Mouse (Mus musculus) mesoderm, embryonic 11.5 days (tissue): ENCODE results near the gene Klhl33.
"Not testable (repeated sequence)": the region's sequence is repeated elsewhere in the genome, so short reads cannot be mapped to it uniquely, and the experiment has no call there.

Experiments
- DNase-seq: peaks from one replicate; pipeline ENCODE4 v3.0.0-alpha.2; 2012; ENCODE audit warnings: low read depth, low spot score

Gene Klhl33

GRCm38 (mm10) chr14:50903973-50904827, 6.9 kb upstream of the Klhl33 start:
- no peak for DNase-seq

- DNase-seq = not testable (repeated sequence)
Measured at GRCm38 (mm10) chr14:50897992-50898391, 685 bp upstream of the Klhl33 start.

GRCm38 (mm10) chr14:50896747-50897373, 447 bp downstream of the Klhl33 start:
- peak; percentile 15 for DNase-seq

- peak; percentile 41 for DNase-seq
Measured at GRCm38 (mm10) chr14:50895985-50896746, 1.1 kb downstream of the Klhl33 start.

GRCm38 (mm10) chr14:50895407-50895806, 1.9 kb downstream of the Klhl33 start:
- no peak for DNase-seq

GRCm38 (mm10) chr14:50892541-50893459, 4.5 kb downstream of the Klhl33 start:
- no peak for DNase-seq

GRCm38 (mm10) chr14:50892091-50892490, 5.2 kb downstream of the Klhl33 start:
- DNase-seq = no peak

- DNase-seq = no peak
Measured at GRCm38 (mm10) chr14:50891621-50892020, 5.7 kb downstream of the Klhl33 start.

- no peak for DNase-seq
Measured at GRCm38 (mm10) chr14:50876236-50876950, 20.9 kb downstream of the Klhl33 start.

- DNase-seq = no peak
Measured at GRCm38 (mm10) chr14:50875591-50876230, 21.6 kb downstream of the Klhl33 start.

- DNase-seq = no peak
Measured at GRCm38 (mm10) chr14:50875175-50875574, 22.1 kb downstream of the Klhl33 start.

- no peak for DNase-seq
Measured at GRCm38 (mm10) chr14:50871284-50871683, 26.0 kb downstream of the Klhl33 start.

- no peak for DNase-seq
Measured at GRCm38 (mm10) chr14:50870805-50871143, 26.5 kb downstream of the Klhl33 start.

GRCm38 (mm10) chr14:50869889-50870804, 27.2 kb downstream of the Klhl33 start, which contains the start of gene Tep1:
Gene Tep1, minus strand, starts transcription at chr14:50870560.
- peak; percentile 77 for DNase-seq

- DNase-seq = no peak
Measured at GRCm38 (mm10) chr14:50868656-50869055, 28.7 kb downstream of the Klhl33 start.

- no peak for DNase-seq
Measured at GRCm38 (mm10) chr14:50868211-50868610, 29.1 kb downstream of the Klhl33 start.

- no peak for DNase-seq
Measured at GRCm38 (mm10) chr14:50866966-50867365, 30.3 kb downstream of the Klhl33 start.

- not testable (repeated sequence) for DNase-seq
Measured at GRCm38 (mm10) chr14:50865005-50865404, 32.3 kb downstream of the Klhl33 start.

- DNase-seq = no peak
Measured at GRCm38 (mm10) chr14:50862641-50863040, 34.7 kb downstream of the Klhl33 start.
